Mouse (Mus musculus) testis, postnatal 10 days (tissue): ENCODE data around the gene Cpa1.

Experiments used
- DNase-seq: peaks from one replicate; pipeline ENCODE4 v3.0.0; 2021; ENCODE audit warnings: low spot score

The Cpa1 gene

DNA sequence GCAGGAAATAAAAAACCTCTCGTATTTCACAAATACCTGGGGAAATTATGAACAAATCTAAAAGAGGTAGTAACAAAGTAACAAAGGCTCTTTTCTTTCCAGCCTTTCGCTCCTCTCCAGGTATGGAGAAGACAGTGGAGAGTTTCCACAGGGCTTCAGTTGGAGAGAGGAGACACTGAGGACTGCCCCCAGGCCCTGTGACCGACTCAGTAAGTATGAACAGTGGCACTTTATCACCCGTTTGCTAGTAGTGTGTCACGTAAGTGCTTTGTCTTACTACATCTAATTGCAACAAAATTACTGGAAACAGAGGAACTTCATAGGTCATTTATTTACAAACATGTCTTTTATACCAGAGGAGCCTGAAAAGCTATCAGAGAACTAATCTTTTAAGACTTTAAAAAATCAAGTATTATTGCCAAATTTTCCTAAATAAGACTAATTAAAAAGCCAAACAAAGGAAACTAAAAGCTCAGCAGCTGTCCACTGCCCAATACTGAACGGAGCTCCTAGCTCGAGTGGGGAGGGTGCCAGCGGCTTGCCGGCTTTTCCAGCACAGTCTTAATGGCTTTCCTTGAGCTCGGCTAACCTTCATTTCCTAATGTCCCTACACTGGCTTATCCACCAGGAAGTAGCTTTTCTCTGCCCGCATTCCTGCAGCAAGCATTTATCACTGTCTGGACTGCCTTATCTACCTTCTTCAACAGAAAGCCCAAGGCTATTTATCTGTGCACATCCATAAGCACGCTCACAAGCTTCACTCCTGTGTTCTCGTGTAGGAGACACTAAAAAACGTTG is 34.9 kb downstream of the Cpa1 start:
- DNase-seq, result peak; percentile 68

DNA sequence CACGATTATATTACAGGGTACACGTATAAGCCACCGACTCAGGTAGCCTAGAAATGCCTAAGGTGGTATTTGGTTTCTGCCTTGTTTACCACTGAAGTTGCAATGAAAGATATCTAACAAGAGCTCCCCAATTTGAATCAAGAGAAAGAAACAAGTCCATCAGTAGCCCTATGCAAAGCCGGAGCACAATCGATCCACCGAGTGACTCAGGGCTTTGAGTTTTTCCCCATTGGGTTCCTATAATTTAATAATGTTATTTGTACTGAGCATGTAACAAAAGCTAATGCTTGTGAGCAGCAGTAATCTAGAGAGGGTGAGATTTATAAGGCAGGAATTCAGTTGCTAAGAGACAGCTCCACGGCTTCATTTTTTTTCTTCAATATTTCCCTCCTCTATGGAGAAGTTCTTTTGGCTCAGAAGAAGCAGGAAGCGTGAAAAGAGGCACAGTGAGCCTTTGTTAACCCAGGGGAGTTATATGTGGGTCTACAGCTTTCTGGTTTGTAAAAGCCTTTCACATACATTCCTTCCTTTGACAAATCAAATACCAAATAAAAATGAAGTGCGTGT is 35.8 kb downstream of the Cpa1 start:
- DNase-seq, result no peak

DNA sequence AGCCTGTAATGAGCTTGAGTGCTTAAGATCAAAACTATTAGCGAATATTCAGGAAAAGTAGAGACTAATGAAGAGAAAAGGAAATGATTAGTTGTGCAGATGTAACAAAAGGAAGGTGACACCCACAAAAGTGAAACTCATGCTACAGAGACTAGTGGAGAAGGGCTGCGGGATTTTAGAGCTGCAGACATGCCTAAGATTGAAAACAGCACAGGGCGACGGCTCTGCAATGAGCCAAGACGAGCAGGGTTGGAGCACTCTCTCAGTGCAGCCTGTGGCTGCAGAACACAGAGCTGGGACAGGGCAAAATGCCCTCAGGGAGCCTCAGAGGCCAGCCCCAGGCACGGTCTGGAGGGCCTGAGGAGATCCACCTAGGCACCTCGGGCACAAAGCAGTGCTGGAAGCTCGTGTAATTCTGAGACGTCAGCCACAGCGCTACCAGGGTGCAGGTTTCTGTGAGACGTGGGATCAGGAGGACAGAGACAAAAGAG is 36.3 kb downstream of the Cpa1 start:
- DNase-seq, result peak; percentile 54

- no peak for DNase-seq
These were observed 37.5 kb downstream of the Cpa1 start for GRCm38 (mm10) chr6:30676506-30676905.

DNA sequence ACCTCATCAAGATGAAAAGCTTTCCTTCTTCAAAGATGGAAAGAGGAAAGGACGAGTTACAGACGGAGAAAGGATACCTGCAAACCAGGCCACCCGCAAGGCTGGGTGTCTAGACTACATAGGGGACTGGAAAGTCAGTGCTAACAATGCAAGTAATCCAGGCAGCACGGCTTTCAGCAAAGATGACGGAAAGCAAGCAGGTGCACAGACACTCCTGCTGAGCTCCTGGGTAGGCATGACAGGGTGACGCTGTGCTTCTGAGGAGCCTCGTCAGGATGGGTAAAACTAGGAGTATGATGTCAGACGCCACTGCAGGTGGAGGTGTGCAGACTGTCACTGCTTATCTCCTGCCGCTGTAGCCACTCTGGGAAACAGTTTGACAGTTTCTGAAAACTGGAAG is 38.6 kb downstream of the Cpa1 start:
- no peak for DNase-seq

GRCm38 (mm10) chr6:30678482-30678881 is 39.5 kb downstream of the Cpa1 start:
- no peak for DNase-seq

DNA sequence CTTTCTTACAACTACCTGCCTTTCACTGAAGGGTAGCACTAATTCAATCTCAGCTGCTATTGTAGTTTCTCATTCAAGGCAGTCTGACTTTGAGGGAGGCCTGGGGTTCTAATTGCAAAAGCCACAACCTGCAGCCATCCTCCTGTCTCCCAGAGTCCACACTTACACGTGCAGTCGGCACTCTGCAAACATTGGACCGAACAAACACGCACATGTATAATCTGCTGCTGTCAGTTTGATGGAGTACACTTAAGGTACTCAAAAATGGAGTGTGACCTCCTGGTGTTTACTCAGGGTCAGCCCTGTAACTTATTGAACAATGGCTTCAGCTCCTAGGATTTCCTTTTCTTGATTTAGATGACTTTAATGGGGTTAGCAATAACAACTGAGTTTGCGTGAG is 40.5 kb downstream of the Cpa1 start:
- no peak for DNase-seq

DNA sequence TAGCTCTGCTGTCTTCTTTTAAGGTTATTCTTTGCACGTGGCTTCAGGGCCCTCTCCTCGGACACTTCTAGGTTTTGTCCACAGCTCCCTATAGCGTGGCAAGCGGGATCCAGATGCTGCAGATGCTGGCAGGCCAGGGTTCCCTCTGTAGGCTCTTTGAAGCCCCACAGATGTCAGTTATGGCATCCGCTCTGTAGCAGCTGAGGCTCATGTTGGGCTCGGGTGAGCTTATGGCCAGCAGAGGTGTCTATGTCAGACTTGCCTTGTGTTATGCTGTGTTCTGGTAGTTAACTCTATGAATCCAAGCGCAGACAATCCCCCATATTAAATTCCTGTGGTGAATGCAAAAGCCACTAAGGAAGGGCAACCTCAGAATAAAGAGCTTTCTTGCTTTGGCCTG is 41.4 kb downstream of the Cpa1 start:
- DNase-seq, result no peak

- DNase-seq, result peak; percentile 56
These were observed 43.2 kb downstream of the Cpa1 start for GRCm38 (mm10) chr6:30681935-30682900.

DNA sequence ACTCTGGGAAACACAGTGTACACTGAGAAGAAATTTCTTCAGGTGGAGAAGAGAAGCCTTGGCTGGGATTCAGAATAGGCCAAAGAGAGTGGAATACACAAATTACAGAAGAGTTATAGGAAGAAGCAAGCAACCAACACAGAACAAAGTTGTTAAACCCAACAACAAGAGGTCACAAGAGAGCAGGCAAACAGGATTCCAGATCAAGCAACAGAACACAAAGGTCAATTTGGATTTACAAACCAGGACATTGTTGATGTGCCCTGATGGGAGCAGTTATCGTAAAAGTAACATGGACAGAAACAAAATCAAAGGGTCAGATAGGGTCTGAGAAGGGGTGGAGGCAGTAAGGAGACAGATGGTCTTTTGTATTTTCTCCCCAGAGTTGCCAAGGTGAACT is 45.6 kb downstream of the Cpa1 start:
- DNase-seq, result no peak

DNA sequence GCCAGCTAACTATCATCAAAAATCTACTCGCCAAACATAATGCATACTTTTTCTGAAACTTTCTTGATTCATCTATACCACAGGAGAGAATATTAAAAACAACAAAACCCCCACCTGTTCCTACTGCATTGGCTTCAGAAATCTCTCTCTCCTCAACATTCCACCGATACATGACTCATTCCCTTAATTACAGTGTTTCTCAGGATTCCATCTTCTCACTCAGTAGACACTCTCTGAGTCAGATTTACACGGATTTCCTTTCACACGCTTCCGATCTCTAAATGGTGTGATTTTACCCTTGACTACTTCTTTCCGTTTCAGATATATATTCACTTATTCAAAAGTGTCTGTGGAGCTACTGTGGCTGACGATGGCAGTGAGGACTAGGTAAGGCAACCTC is 48.2 kb downstream of the Cpa1 start:
- DNase-seq, result no peak

- DNase-seq, result no peak
These were observed 53.8 kb downstream of the Cpa1 start for GRCm38 (mm10) chr6:30692826-30693225.

DNA sequence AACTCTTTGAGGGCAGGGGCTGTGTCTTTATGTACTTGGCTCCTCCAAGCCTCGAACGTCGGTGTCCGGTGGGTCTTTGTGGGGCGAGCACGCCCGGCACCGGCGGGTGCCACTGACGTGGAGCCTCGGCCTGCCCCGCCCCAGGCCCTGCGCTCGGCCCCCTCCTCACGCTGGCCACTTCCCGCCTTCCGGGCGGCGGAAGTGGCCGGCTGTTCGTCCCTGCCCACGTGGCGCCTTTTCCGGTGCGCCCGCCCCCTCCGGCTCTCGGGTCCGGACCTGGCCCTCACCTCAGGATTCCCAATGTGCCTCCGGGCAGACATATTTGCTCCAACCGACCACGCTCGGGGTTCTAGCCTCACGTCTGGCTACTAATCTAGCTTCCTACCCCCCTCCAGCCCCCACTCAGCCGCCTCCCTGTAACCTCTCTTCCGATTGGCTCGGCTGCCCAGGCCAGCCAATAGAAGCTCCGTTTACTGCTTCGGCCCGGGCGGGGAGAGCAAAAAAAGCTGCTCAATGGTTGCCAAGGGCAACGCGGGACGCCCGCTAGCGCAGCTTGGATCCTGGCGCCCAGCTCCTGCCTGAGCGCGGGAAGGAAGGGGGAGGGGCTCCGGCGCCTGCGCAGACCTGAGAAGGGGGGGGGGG is 54.5 kb downstream of the Cpa1 start, which contains the start of gene Cep41:
TSS of gene Cep41 (minus strand) at position 400 of the 642 bp plus-strand sequence.
- peak; percentile 97 for DNase-seq

DNA sequence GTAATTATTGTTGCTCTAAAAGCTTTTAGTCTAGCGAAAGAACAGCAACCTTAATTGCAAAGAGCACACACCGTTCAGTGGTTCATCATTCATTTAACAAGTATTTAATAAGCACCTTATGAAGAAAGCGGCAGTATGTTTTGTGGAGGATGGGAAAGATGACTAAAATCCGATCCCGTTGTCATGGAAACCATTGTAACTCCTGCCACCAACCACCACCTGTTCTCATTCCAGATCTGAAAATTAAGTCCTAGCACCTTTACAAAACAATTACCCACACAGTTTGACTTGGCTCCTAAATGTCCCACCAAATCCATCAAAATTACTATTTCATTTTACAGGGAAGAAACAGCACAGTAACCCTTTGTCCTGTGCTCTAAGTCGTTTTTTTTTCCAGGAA is 55.2 kb downstream of the Cpa1 start:
- no peak for DNase-seq
